Mouse (Mus musculus): ENCODE measurements around the gene Nr4a1.

DNA sequence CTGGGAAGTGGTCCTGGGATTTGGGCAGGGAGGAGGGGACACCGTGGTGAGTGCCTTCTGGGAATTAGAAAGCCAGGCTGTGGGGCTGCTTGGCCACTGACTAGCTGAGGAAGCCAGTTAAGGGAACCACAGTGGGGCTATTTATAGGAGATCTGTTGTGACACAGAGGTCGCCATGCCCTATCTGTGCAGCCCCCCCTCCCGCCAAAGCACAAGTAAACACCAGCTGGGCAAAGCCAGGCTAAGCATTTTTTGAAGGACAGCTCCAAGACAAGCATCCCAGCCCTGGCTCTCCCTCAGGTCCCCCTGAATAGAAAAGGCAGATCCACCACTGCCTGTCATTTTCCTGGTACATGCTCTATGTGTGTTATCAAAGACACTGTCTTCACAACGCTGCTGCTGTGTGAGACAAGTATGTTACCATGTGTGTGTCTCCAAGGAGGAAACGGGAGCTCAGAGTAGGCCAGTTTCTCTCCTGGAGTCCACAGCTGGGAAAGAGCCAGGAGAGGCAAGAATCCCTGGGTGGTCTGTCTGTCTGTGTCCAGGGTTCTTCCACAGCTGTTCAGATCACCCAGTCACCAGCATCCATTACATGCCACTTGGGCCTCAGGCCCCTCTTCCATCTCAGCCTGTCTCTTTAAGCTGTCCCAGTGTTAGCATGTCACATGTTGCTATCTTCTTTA is 5.9 kb upstream of the Nr4a1 start:
- TF ChIP-seq CTCF (IDR thresholded peaks at IDR 0.05; ENCODE audit: extremely low read depth, insufficient read depth, insufficient read length, insufficient replicate concordance): no peak
- TF ChIP-seq POLR2A (IDR thresholded peaks at IDR 0.05; ENCODE audit: low read depth, low read length): no peak
